Mouse (Mus musculus): ENCODE measurements at regions not wholly inside any gene's neighbourhood (a gene's known extent, or its start where the extent isn't known, plus 50 kb on each side); places are given as distances from the start of the nearest gene placed in this dataset.

- TF ChIP-seq CTCF (IDR thresholded peaks at IDR 0.05; ENCODE audit: low read depth, low read length) (no peak), POLR2A (IDR thresholded peaks at IDR 0.05; ENCODE audit: extremely low read depth, insufficient read depth, low read length) (no peak)
These were observed 79.3 kb upstream of the Rapgef5 start for GRCm38 (mm10) chr12:117437011-117437410.
